Mouse (Mus musculus): Measurements from ENCODE around the gene Ttc21b. TPM values are rescaled to one million over a fixed set of nuclear protein-coding genes. Genes with fewer than 3 reads are reported as not detected.

Ttc21b gene
- polyA plus RNA-seq, 1 experiment, result 20.3 TPM

- no peak for TF ChIP-seq CTCF (IDR thresholded peaks at IDR 0.05; ENCODE audit: borderline replicate concordance, insufficient read depth, low read length)
- no peak for TF ChIP-seq POLR2A (IDR thresholded peaks at IDR 0.05; ENCODE audit: low read depth, low read length)
- H3K27ac ChIP-seq (ENCODE audit: insufficient read depth, low read length), result no peak overlapping the region
- H3K4me3 ChIP-seq (ENCODE audit: insufficient read depth, low read length), result no peak overlapping the region
- H3K4me1 ChIP-seq (ENCODE audit: control insufficient read depth, insufficient read depth, low read length), result peaks cover 3% of the 10 kb centered on the region; the same call in 1 of the 2 replicates
Measured at GRCm38 (mm10) chr2:66177886-66178847, 78.2 kb downstream of the Ttc21b start.

- H3K4me1 ChIP-seq (ENCODE audit: control insufficient read depth, insufficient read depth, low read length), result peaks cover 3% of the 10 kb centered on the region; the same call in 1 of the 2 replicates
- TF ChIP-seq POLR2A (IDR thresholded peaks at IDR 0.05; ENCODE audit: low read depth, low read length) (no peak), CTCF (IDR thresholded peaks at IDR 0.05; ENCODE audit: borderline replicate concordance, insufficient read depth, low read length) (no peak)
Measured at GRCm38 (mm10) chr2:66177017-66177416, 79.4 kb downstream of the Ttc21b start.

GRCm38 (mm10) chr2:66173134-66173533 is 83.3 kb downstream of the Ttc21b start:
- Histone ChIP-seq H3K4me1 (ENCODE audit: control insufficient read depth, insufficient read depth, low read length) (peaks cover 3% of the 10 kb centered on the region; the same call in 1 of the 2 replicates), H3K27ac (ENCODE audit: insufficient read depth, low read length) (no peak overlapping the region), H3K4me3 (ENCODE audit: insufficient read depth, low read length) (no peak overlapping the region)
- no peak for TF ChIP-seq POLR2A (IDR thresholded peaks at IDR 0.05; ENCODE audit: low read depth, low read length)
- TF ChIP-seq CTCF (IDR thresholded peaks at IDR 0.05; ENCODE audit: borderline replicate concordance, insufficient read depth, low read length), result no peak

More at GRCm38 (mm10) chr2:66177017-66177416, 79.4 kb downstream of the Ttc21b start:
- Histone ChIP-seq H3K4me3 (ENCODE audit: insufficient read depth, low read length) (no peak overlapping the region), H3K27ac (ENCODE audit: insufficient read depth, low read length) (no peak overlapping the region)

GRCm38 (mm10) chr2:66171643-66172042 is 84.8 kb downstream of the Ttc21b start:
- no peak overlapping the region for H3K27ac ChIP-seq (ENCODE audit: insufficient read depth, low read length)
- TF ChIP-seq CTCF (IDR thresholded peaks at IDR 0.05; ENCODE audit: borderline replicate concordance, insufficient read depth, low read length), result no peak
- TF ChIP-seq POLR2A (IDR thresholded peaks at IDR 0.05; ENCODE audit: low read depth, low read length), result no peak

GRCm38 (mm10) chr2:66170721-66171120 is 85.7 kb downstream of the Ttc21b start:
- Histone ChIP-seq H3K27ac (ENCODE audit: insufficient read depth, low read length) (no peak overlapping the region), H3K4me3 (ENCODE audit: insufficient read depth, low read length) (no peak overlapping the region), H3K4me1 (ENCODE audit: control insufficient read depth, insufficient read depth, low read length) (peaks cover 3% of the 10 kb centered on the region; the same call in 1 of the 2 replicates)
- no peak for TF ChIP-seq POLR2A (IDR thresholded peaks at IDR 0.05; ENCODE audit: low read depth, low read length)
- no peak for TF ChIP-seq CTCF (IDR thresholded peaks at IDR 0.05; ENCODE audit: borderline replicate concordance, insufficient read depth, low read length)

More at GRCm38 (mm10) chr2:66171643-66172042, 84.8 kb downstream of the Ttc21b start:
- Histone ChIP-seq H3K4me3 (ENCODE audit: insufficient read depth, low read length) (no peak overlapping the region), H3K4me1 (ENCODE audit: control insufficient read depth, insufficient read depth, low read length) (peaks cover 3% of the 10 kb centered on the region; the same call in 1 of the 2 replicates)

GRCm38 (mm10) chr2:66165025-66165424 is 91.4 kb downstream of the Ttc21b start:
- no peak overlapping the region for H3K4me3 ChIP-seq (ENCODE audit: insufficient read depth, low read length)

GRCm38 (mm10) chr2:66158140-66158915 is 98.1 kb downstream of the Ttc21b start:
- H3K27ac ChIP-seq (ENCODE audit: insufficient read depth, low read length), result no peak overlapping the region
- H3K4me1 ChIP-seq (ENCODE audit: control insufficient read depth, insufficient read depth, low read length), result no peaks in the 10 kb centered on the region
- TF ChIP-seq POLR2A (IDR thresholded peaks at IDR 0.05; ENCODE audit: low read depth, low read length) (no peak), CTCF (IDR thresholded peaks at IDR 0.05; ENCODE audit: borderline replicate concordance, insufficient read depth, low read length) (no peak)
- no peak overlapping the region for H3K4me3 ChIP-seq (ENCODE audit: insufficient read depth, low read length)

More at GRCm38 (mm10) chr2:66165025-66165424, 91.4 kb downstream of the Ttc21b start:
- H3K27ac ChIP-seq (ENCODE audit: insufficient read depth, low read length), result no peak overlapping the region
- TF ChIP-seq CTCF (IDR thresholded peaks at IDR 0.05; ENCODE audit: borderline replicate concordance, insufficient read depth, low read length), result no peak
- H3K4me1 ChIP-seq (ENCODE audit: control insufficient read depth, insufficient read depth, low read length), result peaks cover under 1% of the 10 kb centered on the region; the same call in 1 of the 2 replicates

GRCm38 (mm10) chr2:66151436-66151835 is 105.0 kb downstream of the Ttc21b start:
- TF ChIP-seq CTCF (IDR thresholded peaks at IDR 0.05; ENCODE audit: borderline replicate concordance, insufficient read depth, low read length), result no peak
- no peak for TF ChIP-seq POLR2A (IDR thresholded peaks at IDR 0.05; ENCODE audit: low read depth, low read length)
- no peak overlapping the region for H3K4me3 ChIP-seq (ENCODE audit: insufficient read depth, low read length)
- no peaks in the 10 kb centered on the region for H3K4me1 ChIP-seq (ENCODE audit: control insufficient read depth, insufficient read depth, low read length)
- H3K27ac ChIP-seq (ENCODE audit: insufficient read depth, low read length), result no peak overlapping the region

- no peak overlapping the region for H3K27ac ChIP-seq (ENCODE audit: insufficient read depth, low read length)
- TF ChIP-seq CTCF (IDR thresholded peaks at IDR 0.05; ENCODE audit: borderline replicate concordance, insufficient read depth, low read length), result no peak
- no peak for TF ChIP-seq POLR2A (IDR thresholded peaks at IDR 0.05; ENCODE audit: low read depth, low read length)
- no peak overlapping the region for H3K4me3 ChIP-seq (ENCODE audit: insufficient read depth, low read length)
- H3K4me1 ChIP-seq (ENCODE audit: control insufficient read depth, insufficient read depth, low read length), result no peaks in the 10 kb centered on the region
Measured at GRCm38 (mm10) chr2:66150531-66150930, 105.9 kb downstream of the Ttc21b start.
